Mouse (Mus musculus) thymus, adult 2 months (tissue): Measurements from ENCODE around the gene Efcab6.

ENCODE experiments used
- CTCF ChIP-seq: fragments of 200-500 bp; IDR thresholded peaks from 2 replicates; pipeline ENCODE4 v1.5.1; 2012; ENCODE audit warnings: mild to moderate bottlenecking, control low read depth, low read length, moderate library complexity, borderline replicate concordance; ENCODE audit not compliant: control insufficient read depth, poor library complexity, insufficient read depth; ENCODE audit errors: extremely low read depth
- POLR2A ChIP-seq: fragments of 200-500 bp; IDR thresholded peaks from 2 replicates; pipeline ENCODE4 v1.6.1; 2012; ENCODE audit warnings: mild to moderate bottlenecking, low read length, control low read depth, moderate library complexity; ENCODE audit not compliant: control insufficient read depth, poor library complexity, insufficient read depth; ENCODE audit errors: extremely low read depth

DNA sequence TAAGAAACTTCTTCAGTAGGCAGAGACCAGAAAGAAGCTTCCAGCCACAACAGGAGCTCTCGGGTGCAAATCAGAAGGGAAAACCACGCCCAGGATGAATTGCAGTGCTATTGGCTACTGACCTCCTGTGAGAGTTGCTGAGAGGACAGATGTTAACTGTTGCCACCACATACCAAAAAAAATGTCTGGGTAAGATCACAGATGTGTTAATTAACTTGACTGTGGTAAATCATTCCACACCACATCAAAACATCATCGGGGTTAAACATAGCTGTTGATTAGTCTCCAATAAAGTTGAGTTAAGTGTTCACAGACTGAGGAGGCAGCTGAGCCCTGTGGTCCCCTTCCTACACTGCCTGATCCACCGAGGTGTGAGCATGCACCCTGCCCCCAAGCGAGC, 88.1 kb downstream of the Efcab6 start:
- TF ChIP-seq CTCF (no peak), POLR2A (no peak)
